Mouse (Mus musculus) MEL (cell line): Measurements from ENCODE around the gene Tbc1d2. TPM values are rescaled to one million over a fixed set of nuclear protein-coding genes. Genes with fewer than 3 reads are reported as not detected.

Source experiments
- DNase-seq: peaks from one replicate; pipeline ENCODE4 v3.0.0; 2011; ENCODE audit warnings: low read depth, low spot score
- H3K27ac ChIP-seq: 2 replicates; pipeline ENCODE4 v1.5.1; 2012; ENCODE audit warnings: low read depth, mild to moderate bottlenecking, control low read depth, low read length, moderate library complexity; ENCODE audit not compliant: control insufficient read depth
- H3K27me3 ChIP-seq, 2 experiments: fragments of 150-350 bp in 1 of 2; sonication (generic) in 1 of 2; 2 replicates each; pipeline ENCODE4 v1.6.1; 2012; ENCODE audit warnings: low read length in 2 of 2, mild to moderate bottlenecking in 2 of 2, improper control_type of control experiment in 1 of 2, moderate library complexity in 1 of 2; ENCODE audit not compliant: insufficient read depth in 2 of 2, control insufficient read depth in 1 of 2
- H3K36me3 ChIP-seq, 2 experiments: 2 replicates each; pipeline ENCODE4 v1.6.1; 2012 to 2014; ENCODE audit warnings: low read length in 2 of 2, improper control_type of control experiment in 1 of 2, inconsistent platforms in 1 of 2, mild to moderate bottlenecking in 1 of 2; ENCODE audit not compliant: insufficient read depth in 2 of 2, control insufficient read depth in 1 of 2
- H3K4me1 ChIP-seq, 2 experiments: fragments of 150-350 bp in 1 of 2; sonication (generic) in 1 of 2; 2 replicates each; pipeline ENCODE4 v1.6.1; 2012; ENCODE audit warnings: low read length in 2 of 2, improper control_type of control experiment in 1 of 2, mild to moderate bottlenecking in 1 of 2; ENCODE audit not compliant: insufficient read depth in 2 of 2, control insufficient read depth in 1 of 2
- H3K4me3 ChIP-seq, 2 experiments: fragments of 150-350 bp in 1 of 2; sonication (generic) in 1 of 2; 2 replicates each; pipeline ENCODE4 v1.5.1; 2012; ENCODE audit warnings: low read depth in 2 of 2, low read length in 2 of 2, mild to moderate bottlenecking in 2 of 2, moderate library complexity in 2 of 2, control low read depth in 1 of 2, improper control_type of control experiment in 1 of 2; ENCODE audit not compliant: control insufficient read depth in 1 of 2, insufficient read depth in 1 of 2
- H3K79me2 ChIP-seq: 2 replicates; pipeline ENCODE4 v1.6.1; 2012; ENCODE audit warnings: mild to moderate bottlenecking, low read length, moderate library complexity; ENCODE audit not compliant: control insufficient read depth, poor library complexity, insufficient read depth
- H3K9ac ChIP-seq: 2 replicates; pipeline ENCODE4 v1.6.1; 2012; ENCODE audit warnings: low read depth, mild to moderate bottlenecking, control low read depth, low read length, moderate library complexity; ENCODE audit not compliant: control insufficient read depth, poor library complexity, severe bottlenecking
- H3K9me3 ChIP-seq: fragments of 150-350 bp; sonication (generic); replicated peaks from 2 replicates; pipeline ENCODE4 v1.6.1; 2012; ENCODE audit warnings: mild to moderate bottlenecking, low read length, improper control_type of control experiment, moderate library complexity; ENCODE audit not compliant: insufficient read depth
- BHLHE40 ChIP-seq: IDR thresholded peaks from 2 replicates; pipeline ENCODE4 v1.6.1; 2012; ENCODE audit warnings: low read depth, mild to moderate bottlenecking, inconsistent platforms, low read length, improper control_type of control experiment, borderline replicate concordance
- CHD1 ChIP-seq: IDR thresholded peaks from 2 replicates; pipeline ENCODE4 v1.6.1; 2012; ENCODE audit warnings: low read depth, mild to moderate bottlenecking, inconsistent platforms, low read length, improper control_type of control experiment
- CHD2 ChIP-seq: IDR thresholded peaks from 2 replicates; pipeline ENCODE4 v1.6.1; 2011; ENCODE audit warnings: low read length, improper control_type of control experiment
- CTCF ChIP-seq, 3 experiments: IDR thresholded peaks in 2 of 3; conservative IDR thresholded peaks in 1 of 3; 2 replicates each; pipeline ENCODE4 v1.5.1; 2011 to 2012; ENCODE audit warnings: low read length in 3 of 3, low read depth in 2 of 3, mild to moderate bottlenecking in 2 of 3, improper control_type of control experiment in 1 of 3, inconsistent platforms in 1 of 3, mixed read lengths in 1 of 3, moderate library complexity in 1 of 3; ENCODE audit not compliant: control insufficient read depth in 1 of 3, insufficient read depth in 1 of 3, poor library complexity in 1 of 3, severe bottlenecking in 1 of 3
- E2F4 ChIP-seq: IDR thresholded peaks from 2 replicates; pipeline ENCODE4 v1.6.1; 2011; ENCODE audit warnings: low read depth, low read length, improper control_type of control experiment, borderline replicate concordance
- ELF1 ChIP-seq: IDR thresholded peaks from 2 replicates; pipeline ENCODE4 v1.6.1; 2014; ENCODE audit warnings: low read depth, mild to moderate bottlenecking, inconsistent platforms, low read length, improper control_type of control experiment, moderate library complexity
- EP300 ChIP-seq, 2 experiments: IDR thresholded peaks; 2 replicates each; pipeline ENCODE4 v1.6.1; 2011; ENCODE audit warnings: improper control_type of control experiment in 2 of 2, low read length in 2 of 2, low read depth in 1 of 2, mild to moderate bottlenecking in 1 of 2
- ETS1 ChIP-seq: IDR thresholded peaks from 2 replicates; pipeline ENCODE4 v1.6.1; 2012; ENCODE audit warnings: low read depth, mild to moderate bottlenecking, inconsistent platforms, low read length, improper control_type of control experiment, moderate library complexity
- GABPA ChIP-seq: IDR thresholded peaks from 2 replicates; pipeline ENCODE4 v1.6.1; 2012; ENCODE audit warnings: low read depth, mild to moderate bottlenecking, inconsistent platforms, low read length, improper control_type of control experiment, moderate library complexity
- HCFC1 ChIP-seq: IDR thresholded peaks from 2 replicates; pipeline ENCODE4 v1.6.1; 2012; ENCODE audit warnings: low read depth, mild to moderate bottlenecking, inconsistent platforms, low read length, improper control_type of control experiment, moderate library complexity
- JUND ChIP-seq: IDR thresholded peaks from 2 replicates; pipeline ENCODE4 v1.6.1; 2011; ENCODE audit warnings: low read depth, mild to moderate bottlenecking, improper control_type of control experiment, low read length
- KAT2A ChIP-seq: conservative IDR thresholded peaks from 2 replicates; pipeline ENCODE4 v1.6.1; 2012; ENCODE audit warnings: low read depth, low read length, improper control_type of control experiment, inconsistent platforms
- MAFK ChIP-seq: IDR thresholded peaks from 2 replicates; pipeline ENCODE4 v1.6.1; 2011; ENCODE audit warnings: low read depth, mild to moderate bottlenecking, low read length, improper control_type of control experiment, borderline replicate concordance
- MAX ChIP-seq: IDR thresholded peaks from 2 replicates; pipeline ENCODE4 v1.6.1; 2011; ENCODE audit warnings: low read length, improper control_type of control experiment
- MAZ ChIP-seq: IDR thresholded peaks from 2 replicates; pipeline ENCODE4 v1.6.1; 2012; ENCODE audit warnings: low read depth, mild to moderate bottlenecking, inconsistent platforms, low read length, improper control_type of control experiment
- MEF2A ChIP-seq: IDR thresholded peaks from 2 replicates; pipeline ENCODE4 v1.6.1; 2014; ENCODE audit warnings: low read depth, mild to moderate bottlenecking, inconsistent platforms, low read length, improper control_type of control experiment; ENCODE audit not compliant: poor library complexity, insufficient replicate concordance, severe bottlenecking; ENCODE audit errors: extremely low read depth
- MXI1 ChIP-seq: IDR thresholded peaks from 2 replicates; pipeline ENCODE4 v1.6.1; 2011; ENCODE audit warnings: mild to moderate bottlenecking, low read depth, low read length, improper control_type of control experiment
- MYB ChIP-seq: IDR thresholded peaks from 2 replicates; pipeline ENCODE4 v1.6.1; 2011; ENCODE audit warnings: mild to moderate bottlenecking, low read depth, low read length, improper control_type of control experiment
- MYC ChIP-seq: IDR thresholded peaks from 2 replicates; pipeline ENCODE4 v1.6.1; 2011; ENCODE audit warnings: low read depth, mild to moderate bottlenecking, low read length, improper control_type of control experiment, moderate library complexity
- NELFE ChIP-seq: IDR thresholded peaks from 2 replicates; pipeline ENCODE4 v1.6.1; 2011; ENCODE audit warnings: low read depth, low read length, improper control_type of control experiment
- NRF1 ChIP-seq: IDR thresholded peaks from 2 replicates; pipeline ENCODE4 v1.6.1; 2014; ENCODE audit warnings: low read depth, mild to moderate bottlenecking, inconsistent platforms, low read length, improper control_type of control experiment, moderate library complexity; ENCODE audit not compliant: poor library complexity, insufficient read depth, severe bottlenecking
- POLR2A ChIP-seq, 2 experiments: IDR thresholded peaks; 2 replicates each; pipeline ENCODE4 v1.6.1; 2011 to 2012; ENCODE audit warnings: low read length in 2 of 2, mild to moderate bottlenecking in 2 of 2, control low read depth in 1 of 2, improper control_type of control experiment in 1 of 2, low read depth in 1 of 2, moderate library complexity in 1 of 2; ENCODE audit not compliant: control insufficient read depth in 1 of 2, insufficient read depth in 1 of 2, poor library complexity in 1 of 2
- POLR2AphosphoS2 ChIP-seq: IDR thresholded peaks from 2 replicates; pipeline ENCODE4 v1.6.1; 2011; ENCODE audit warnings: low read length, improper control_type of control experiment
- POLR2AphosphoS5 ChIP-seq: IDR thresholded peaks from 2 replicates; pipeline ENCODE4 v1.6.1; 2012; ENCODE audit warnings: low read depth, borderline replicate concordance, mild to moderate bottlenecking, inconsistent platforms, low read length, moderate library complexity, mixed read lengths
- RAD21 ChIP-seq: IDR thresholded peaks from 2 replicates; pipeline ENCODE4 v1.6.1; 2011; ENCODE audit warnings: mild to moderate bottlenecking, low read depth, low read length, improper control_type of control experiment
- RCOR1 ChIP-seq: IDR thresholded peaks from 2 replicates; pipeline ENCODE4 v1.6.1; 2012; ENCODE audit warnings: low read depth, mild to moderate bottlenecking, inconsistent platforms, low read length, improper control_type of control experiment
- SIN3A ChIP-seq: IDR thresholded peaks from 2 replicates; pipeline ENCODE4 v1.6.1; 2012; ENCODE audit warnings: low read length, improper control_type of control experiment, inconsistent platforms
- SMC3 ChIP-seq: IDR thresholded peaks from 2 replicates; pipeline ENCODE4 v1.6.1; 2011; ENCODE audit warnings: low read depth, low read length, improper control_type of control experiment
- TAL1 ChIP-seq: IDR thresholded peaks from 2 replicates; pipeline ENCODE4 v1.6.1; 2012; ENCODE audit warnings: mild to moderate bottlenecking, inconsistent platforms, low read length, moderate library complexity, mixed read lengths
- TBP ChIP-seq: IDR thresholded peaks from 2 replicates; pipeline ENCODE4 v1.8.0; 2011; ENCODE audit warnings: low read depth, low read length, improper control_type of control experiment
- UBTF ChIP-seq: IDR thresholded peaks from 2 replicates; pipeline ENCODE4 v1.6.1; 2012; ENCODE audit warnings: low read depth, mild to moderate bottlenecking, inconsistent platforms, low read length, improper control_type of control experiment, moderate library complexity, borderline replicate concordance; ENCODE audit not compliant: insufficient read depth
- USF1 ChIP-seq: IDR thresholded peaks from 2 replicates; pipeline ENCODE4 v1.6.1; 2014; ENCODE audit warnings: low read depth, mild to moderate bottlenecking, inconsistent platforms, low read length, improper control_type of control experiment, moderate library complexity
- USF2 ChIP-seq, 2 experiments: IDR thresholded peaks; 2 replicates each; pipeline ENCODE4 v1.6.1; 2011 to 2012; ENCODE audit warnings: improper control_type of control experiment in 2 of 2, low read length in 2 of 2, borderline replicate concordance in 1 of 2, inconsistent platforms in 1 of 2, low read depth in 1 of 2, mild to moderate bottlenecking in 1 of 2; ENCODE audit not compliant: insufficient read depth in 1 of 2
- ZC3H11A ChIP-seq: IDR thresholded peaks from 2 replicates; pipeline ENCODE4 v1.6.1; 2012; ENCODE audit warnings: low read depth, mild to moderate bottlenecking, inconsistent platforms, low read length, improper control_type of control experiment
- ZKSCAN1 ChIP-seq: IDR thresholded peaks from 2 replicates; pipeline ENCODE4 v1.6.1; 2012; ENCODE audit warnings: low read depth, mild to moderate bottlenecking, inconsistent platforms, low read length, improper control_type of control experiment, moderate library complexity
- ZMIZ1 ChIP-seq: IDR thresholded peaks from 2 replicates; pipeline ENCODE4 v1.6.1; 2012; ENCODE audit warnings: low read depth, mild to moderate bottlenecking, inconsistent platforms, low read length, improper control_type of control experiment, moderate library complexity
- ZNF384 ChIP-seq: IDR thresholded peaks from 2 replicates; pipeline ENCODE4 v1.6.1; 2012; ENCODE audit warnings: low read depth, mild to moderate bottlenecking, inconsistent platforms, low read length, improper control_type of control experiment
- polyA plus RNA-seq, 2 experiments: library from polyadenylated mRNA; stranded (reverse) in 1 of 2; unstranded in 1 of 2; fragments of >175 nt in 1 of 2; fragments of >200 nt in 1 of 2; gene quantifications; 2 replicates each; pipeline versions ENCODE4 v1.2.1 to v1.2.4; 2012; ENCODE audit warnings: low replicate concordance in 2 of 2, low read depth in 1 of 2; ENCODE audit not compliant: insufficient read length in 2 of 2, insufficient read depth in 1 of 2, missing spikeins in 1 of 2
- total RNA-seq: library from RNA; depleted of rRNA; stranded (reverse); fragments of 300-350 nt; gene quantifications from 2 replicates; pipeline ENCODE4 v1.2.3, GENCODE M21; 2012

The Tbc1d2 gene
- total and polyA plus RNA-seq, 3 experiments = 0.19 to 0.36 TPM; not detected in 1

DNA sequence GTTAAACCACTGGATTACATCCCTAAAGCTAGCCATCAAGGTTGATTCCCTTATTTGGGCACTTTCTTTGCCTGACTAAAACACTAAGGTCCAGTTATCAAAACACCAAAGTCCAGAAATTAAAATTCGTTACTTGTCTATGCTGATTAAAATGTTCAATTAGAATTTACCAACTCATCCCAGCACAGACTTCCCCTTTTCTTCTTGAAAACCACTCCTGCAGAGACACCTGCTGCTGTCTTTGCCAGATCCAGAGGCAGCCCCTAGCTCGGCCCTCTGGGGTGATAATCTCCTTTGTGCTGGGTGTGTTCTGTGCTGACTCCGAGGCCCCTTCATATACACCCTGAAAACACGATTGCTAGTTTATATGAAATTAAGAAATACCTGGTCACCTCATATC, 26.0 kb upstream of the Tbc1d2 start:
- peak overlapping the region; percentile 90 for H3K27ac ChIP-seq
- H3K4me1 ChIP-seq = peaks cover 0 to 19% of the 10 kb centered on the region in 2 experiments; a peak in 3 of 4 replicates
- H3K79me2 ChIP-seq = no peaks in the 10 kb centered on the region
- H3K9me3 ChIP-seq = no peaks in the 10 kb centered on the region
- peak; percentile 88 for DNase-seq
- peak overlapping the region; percentile 28 to 32 for H3K4me3 ChIP-seq
- peaks cover 0 to 7% of the 10 kb centered on the region in 2 experiments; a peak in 2 of 4 replicates for H3K36me3 ChIP-seq
- H3K27me3 ChIP-seq = no peaks in the 10 kb centered on the region
- peak overlapping the region; percentile 59 for H3K9ac ChIP-seq
- TF ChIP-seq KAT2A = no peak
- TF ChIP-seq ZKSCAN1 = no peak
- TF ChIP-seq RAD21 = no peak; the same call in 1 of the 2 replicates
- no peak for TF ChIP-seq POLR2AphosphoS5
- TF ChIP-seq SIN3A = peak; percentile 56
- no peak for TF ChIP-seq MEF2A
- no peak for TF ChIP-seq ELF1
- TF ChIP-seq ZNF384 = no peak
- TF ChIP-seq ETS1 = peak; percentile 61; the same call in 1 of the 2 replicates
- peak; percentile 57 for TF ChIP-seq RCOR1
- no peak for TF ChIP-seq ZC3H11A
- no peak for TF ChIP-seq HCFC1
- TF ChIP-seq USF2 (IDR thresholded peaks at IDR 0.05; ENCODE audit: borderline replicate concordance in 1 of 2, insufficient read depth in 1 of 2, low read depth in 1 of 2, low read length in 2 of 2) = no peak
- 0 out of 2 replicates have a peak, but pooled peaks have one; percentile 33 for TF ChIP-seq NELFE
- TF ChIP-seq JUND = 0 out of 2 replicates have a peak, but pooled peaks have one; percentile 19
- no peak for TF ChIP-seq MAX
- TF ChIP-seq EP300 (IDR thresholded peaks at IDR 0.05; ENCODE audit: low read depth in 1 of 2, low read length in 2 of 2) = peak; percentile 79 to 85
- peak; percentile 54; the same call in 1 of the 2 replicates for TF ChIP-seq TBP
- TF ChIP-seq POLR2AphosphoS2 = no peak
- no peak for TF ChIP-seq CTCF (IDR thresholded peaks at IDR 0.05 in 2 of 3, conservative IDR thresholded peaks at IDR 0.05 in 1 of 3; ENCODE audit: control insufficient read depth in 1 of 3, insufficient read depth in 1 of 3, low read depth in 2 of 3, low read length in 3 of 3, poor library complexity in 1 of 3, severe bottlenecking in 1 of 3)
- no peak for TF ChIP-seq MAFK
- no peak for TF ChIP-seq GABPA
- no peak for TF ChIP-seq CHD2
- no peak for TF ChIP-seq ZMIZ1
- no peak for TF ChIP-seq POLR2A (IDR thresholded peaks at IDR 0.05; ENCODE audit: control insufficient read depth in 1 of 2, insufficient read depth in 1 of 2, low read depth in 1 of 2, low read length in 2 of 2, poor library complexity in 1 of 2)
- TF ChIP-seq CHD1 = no peak
- peak; percentile 37; the same call in 1 of the 2 replicates for TF ChIP-seq MYB
- TF ChIP-seq MYC = peak; percentile 59; the same call in 1 of the 2 replicates
- no peak for TF ChIP-seq USF1
- TF ChIP-seq NRF1 = no peak
- TF ChIP-seq BHLHE40 = no peak
- TF ChIP-seq MAZ = no peak
- TF ChIP-seq MXI1 = no peak
- 0 out of 2 replicates have a peak, but pooled peaks have one; percentile 30 for TF ChIP-seq UBTF
- TF ChIP-seq SMC3 = no peak; the same call in 1 of the 2 replicates
- peak; percentile 35 for TF ChIP-seq TAL1
- TF ChIP-seq E2F4 = no peak
